Mouse (Mus musculus) induced T-regulatory cell, adult 2 months (primary cell): ENCODE results near the gene Pfpl.

Experiments used
- DNase-seq: peaks from one replicate; pipeline ENCODE4 v3.0.0-alpha.2; 2012; ENCODE audit warnings: low read depth

The Pfpl gene

DNA sequence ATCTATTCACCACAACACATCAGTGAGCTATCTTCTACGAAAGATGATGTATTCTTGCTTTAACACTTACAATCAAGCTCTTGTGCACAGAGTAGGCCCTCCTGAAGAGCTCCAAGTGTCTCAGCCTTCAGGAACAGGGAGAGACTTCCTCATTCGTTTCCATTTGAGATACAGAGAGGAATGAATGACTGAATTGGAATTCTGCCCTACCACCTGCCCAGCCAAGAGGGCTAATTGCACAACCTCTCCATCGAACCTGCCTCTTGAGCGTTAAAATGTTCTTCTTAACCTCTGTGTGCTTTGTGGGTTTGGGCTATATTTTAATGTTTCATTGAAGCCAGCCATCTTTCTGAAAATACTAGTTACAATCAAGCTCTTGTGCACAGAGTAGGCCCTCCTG, 37.0 kb downstream of the Pfpl start:
- DNase-seq, result no peak

DNA sequence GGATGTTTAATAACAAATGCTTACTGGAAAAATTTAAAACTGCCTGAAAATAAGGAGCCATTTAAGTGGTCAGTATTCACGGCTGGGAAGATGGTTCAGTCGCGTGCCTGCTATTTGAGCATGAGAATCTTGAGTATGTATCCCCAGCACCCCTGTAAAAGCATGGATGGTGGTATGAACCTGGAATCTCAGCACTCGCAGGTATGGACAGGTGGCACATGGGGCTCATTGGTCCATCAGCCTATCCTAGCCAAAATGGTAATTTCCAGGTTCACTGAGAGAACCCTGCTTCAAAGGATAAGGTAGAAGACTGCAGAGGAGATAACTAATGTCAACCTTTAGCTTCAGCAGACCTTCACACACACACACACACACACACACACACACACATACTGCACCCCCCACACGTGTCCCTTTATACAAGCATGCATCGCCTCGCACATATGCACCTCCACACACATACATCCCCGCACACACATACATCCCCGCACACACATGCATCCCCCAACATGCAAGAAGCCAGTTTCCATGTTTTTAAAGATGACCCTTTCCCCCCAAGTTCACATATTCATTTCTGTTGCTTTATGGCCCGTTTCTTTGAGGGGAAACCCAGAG, 37.9 kb downstream of the Pfpl start:
- DNase-seq, result no peak

DNA sequence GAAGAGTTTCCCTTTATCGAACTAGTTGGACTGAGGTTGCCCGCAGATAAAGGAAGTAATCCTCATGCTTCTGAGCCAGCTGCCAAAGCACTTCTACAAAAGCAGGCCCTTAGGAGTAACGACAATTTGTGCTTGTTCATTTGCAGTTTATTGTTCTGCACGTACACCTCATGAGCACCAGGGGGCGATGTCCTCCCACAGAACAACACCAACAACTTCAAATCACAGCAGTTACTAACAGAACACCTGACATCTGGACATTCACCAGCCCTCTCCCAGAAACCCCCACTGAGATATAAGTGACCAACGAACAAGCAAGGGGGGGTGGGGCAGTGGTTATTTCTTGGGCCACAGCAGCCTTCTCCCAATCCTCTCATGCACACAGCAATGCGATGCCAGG, 38.5 kb downstream of the Pfpl start:
- DNase-seq, result peak; percentile 83

DNA sequence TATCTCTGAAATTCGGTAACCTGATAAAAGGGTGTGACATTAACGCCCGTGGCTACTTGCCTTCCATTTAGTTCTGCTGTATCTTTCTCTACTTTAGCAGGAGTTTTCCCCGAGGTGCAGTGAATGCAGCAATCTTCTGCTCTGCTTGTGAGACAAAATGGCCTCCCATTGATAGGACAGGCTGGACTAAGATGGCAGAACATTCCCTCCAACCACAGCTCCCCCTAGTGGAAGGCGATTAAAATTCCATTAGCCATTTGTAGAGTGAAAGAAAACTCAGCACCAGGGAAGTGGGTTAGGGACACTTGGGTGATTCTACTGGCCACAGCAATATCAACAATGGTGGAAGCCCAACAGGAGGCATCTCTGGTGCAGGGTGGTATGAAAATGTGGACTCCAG, 39.7 kb downstream of the Pfpl start:
- DNase-seq, result peak; percentile 78

DNA sequence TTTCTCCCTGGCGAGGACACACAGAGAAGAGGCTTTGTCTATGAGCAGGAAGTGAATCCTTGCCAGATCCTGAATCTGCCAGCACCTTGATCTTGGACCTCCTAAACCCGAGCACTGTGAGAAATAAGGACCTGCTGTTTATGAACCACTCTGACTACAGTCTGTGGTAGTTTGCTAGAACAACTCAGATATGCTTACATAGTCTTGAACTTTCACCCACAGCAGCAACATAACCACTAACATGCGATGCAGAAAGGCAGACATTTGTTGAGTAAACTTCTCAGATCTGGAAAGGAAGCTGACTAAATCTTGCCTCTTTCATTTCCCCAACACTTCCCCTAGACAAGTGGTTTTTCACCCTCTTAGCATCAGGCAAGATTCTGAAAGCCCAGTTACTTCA, 44.2 kb downstream of the Pfpl start:
- peak; percentile 66 for DNase-seq

DNA sequence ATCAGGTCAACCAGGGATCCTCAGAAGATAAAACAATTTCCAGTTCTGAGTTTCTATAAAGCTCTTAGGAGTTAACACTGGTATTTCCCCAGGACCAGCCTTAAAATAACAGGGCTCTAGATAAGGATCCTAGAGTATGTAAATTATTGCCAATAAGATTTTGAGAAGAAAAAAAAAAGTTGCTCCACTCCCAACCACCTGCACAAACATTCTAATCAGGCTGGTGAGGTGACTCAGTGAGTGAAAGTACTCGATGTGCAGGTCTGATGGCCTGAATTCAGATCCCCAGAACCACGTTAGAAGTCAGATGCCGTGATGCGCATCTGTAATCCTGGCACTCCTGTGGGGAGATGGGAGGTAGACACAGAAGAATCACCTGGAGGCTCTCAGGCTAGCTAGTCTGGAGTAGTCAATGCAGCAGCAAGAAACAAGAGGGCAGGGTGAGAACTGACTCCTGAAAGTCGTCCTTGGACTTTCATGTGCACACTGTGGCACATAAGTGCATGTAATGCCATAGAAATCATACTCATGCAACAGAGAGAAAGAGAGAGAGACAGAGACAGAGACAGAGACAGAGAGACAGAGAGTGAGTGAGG, 44.8 kb downstream of the Pfpl start:
- peak; percentile 47 for DNase-seq

DNA sequence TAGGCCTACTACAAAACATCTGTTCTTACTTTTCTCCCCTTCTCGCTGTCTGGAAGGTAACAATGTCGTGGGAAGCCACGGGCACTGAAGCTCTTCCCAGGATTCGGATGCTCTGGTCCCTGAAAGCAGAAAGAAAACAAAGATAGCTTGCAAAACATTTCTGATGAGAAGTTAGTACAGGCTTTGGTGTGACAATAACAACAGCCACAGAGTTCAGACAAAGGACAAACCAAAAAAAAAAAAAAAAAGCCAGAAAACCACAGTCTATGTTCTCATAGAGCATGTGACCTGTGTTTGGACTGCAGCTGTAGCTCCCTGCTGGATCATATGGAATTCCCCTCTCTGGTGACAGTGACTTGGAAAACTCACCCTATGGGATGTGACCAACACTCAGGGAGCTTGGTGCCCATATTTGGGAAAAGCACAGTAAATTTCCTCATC, 45.5 kb downstream of the Pfpl start:
- peak; percentile 64 for DNase-seq

DNA sequence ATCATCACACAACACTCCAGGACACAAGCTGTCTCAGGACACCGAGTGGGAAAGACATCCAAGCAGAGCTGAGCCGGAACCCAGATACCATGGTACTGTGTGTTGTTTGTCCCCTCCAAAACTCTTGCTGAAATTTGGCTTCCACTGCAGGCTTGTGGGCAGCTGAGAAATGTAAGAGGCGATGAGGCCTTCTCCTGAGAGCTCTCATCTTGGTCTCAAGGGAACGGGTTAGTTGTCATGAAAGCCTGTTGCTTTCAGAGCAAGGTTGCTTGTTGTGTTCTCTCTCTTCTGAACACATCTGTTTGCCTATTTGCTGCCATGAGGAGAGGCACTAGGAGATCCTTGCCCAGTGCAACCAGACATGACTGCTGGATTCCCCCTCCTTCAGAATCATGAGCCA, 46.2 kb downstream of the Pfpl start:
- peak; percentile 31 for DNase-seq

DNA sequence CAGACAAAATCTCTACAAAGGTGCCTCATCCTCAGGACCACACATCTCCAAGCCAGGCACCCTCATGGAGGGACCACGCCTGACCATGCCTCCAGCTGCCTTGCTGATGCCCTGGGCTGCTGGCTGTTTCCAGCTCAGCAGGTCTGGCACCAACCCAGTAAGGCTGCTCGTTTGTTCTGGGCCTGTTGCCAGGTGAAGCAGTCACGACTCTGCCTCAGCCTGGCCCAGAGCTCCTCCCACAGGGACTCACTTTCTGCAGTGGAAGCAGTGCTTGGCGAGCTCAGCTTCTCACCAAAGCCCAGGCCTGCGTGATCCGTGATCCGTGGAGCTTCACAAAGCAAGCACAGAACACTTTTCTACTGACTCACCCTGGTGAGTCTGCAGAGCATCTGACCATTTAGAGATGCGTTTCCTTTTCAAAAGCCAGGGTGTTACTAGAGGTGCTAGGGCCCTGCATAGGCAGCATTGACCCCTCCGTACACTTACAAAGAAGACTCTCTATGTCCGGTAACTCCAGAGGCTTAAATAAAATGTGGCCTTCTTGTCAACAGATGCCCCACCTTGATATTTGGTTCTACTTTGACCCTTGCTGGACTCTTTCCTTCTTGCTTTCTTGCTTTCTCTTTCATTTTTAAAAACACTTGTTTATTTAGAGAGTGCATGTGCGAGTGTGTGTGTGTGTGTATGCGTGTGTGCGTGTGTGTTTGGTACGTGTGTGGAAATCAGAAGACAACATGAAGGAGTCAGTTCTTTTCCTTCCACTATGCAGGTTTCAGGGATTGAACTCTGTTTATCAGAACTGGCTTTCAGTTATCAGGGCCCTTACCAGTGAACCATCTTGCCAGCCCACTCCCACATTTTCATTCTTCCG, 47.9 kb downstream of the Pfpl start:
- peak; percentile 73 for DNase-seq

DNA sequence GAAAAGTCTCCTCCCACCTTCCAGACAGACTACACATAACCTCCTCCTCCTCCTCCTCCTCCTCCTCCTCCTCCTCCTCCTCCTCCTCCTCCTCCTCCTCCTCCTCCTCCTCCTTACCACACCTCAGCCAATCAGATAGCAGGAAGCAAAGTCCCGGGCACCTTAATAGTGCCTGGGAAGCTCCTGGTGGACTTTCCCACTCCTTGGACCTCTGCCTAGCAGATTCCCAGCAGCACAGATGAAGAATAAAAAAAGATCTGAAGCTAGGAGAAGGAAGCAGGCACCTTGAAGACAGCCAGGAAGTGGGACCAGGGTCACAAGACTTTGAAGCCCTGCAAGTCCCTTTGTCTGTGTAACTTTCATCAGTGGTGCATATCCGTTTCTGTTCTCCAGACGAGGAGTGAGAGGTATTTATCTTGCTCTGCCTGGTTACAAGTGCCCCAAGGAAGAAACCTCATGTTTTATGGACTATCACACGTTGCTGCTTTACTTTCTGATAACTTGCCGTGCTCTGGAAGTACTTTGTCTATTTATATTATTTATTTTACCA, 49.1 kb downstream of the Pfpl start:
- DNase-seq, result peak; percentile 60

DNA sequence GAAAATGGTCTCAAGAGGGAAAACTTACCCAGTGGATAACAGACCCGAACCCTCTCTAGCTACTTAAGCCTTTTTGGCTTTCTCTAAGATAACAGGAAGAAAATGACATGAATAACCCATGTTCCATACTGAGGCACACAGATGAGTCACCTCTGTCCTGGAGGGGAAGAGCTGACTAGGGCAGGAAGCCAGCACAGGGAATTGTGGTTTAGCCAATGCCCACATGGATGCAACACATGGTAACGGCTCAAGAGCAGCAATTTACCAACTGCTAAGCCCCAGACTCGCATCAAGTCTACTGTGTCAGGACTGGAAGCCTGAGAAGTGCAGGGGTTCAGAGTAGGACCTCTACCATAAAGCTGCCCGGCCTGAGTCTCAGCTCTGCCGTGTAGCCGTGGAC, 50.7 kb downstream of the Pfpl start:
- no peak for DNase-seq
